Mouse (Mus musculus) hindbrain, embryonic 11.5 days (tissue): ENCODE measurements around the gene Dnah7a. TPM values are rescaled to one million over a fixed set of nuclear protein-coding genes. Genes with fewer than 3 reads are reported as not detected.
A peak's percentile ranks its signal among the peaks of the same experiment; 100 is the strongest.
"Not testable (repeated sequence)": the region's sequence is repeated elsewhere in the genome, so short reads cannot be mapped to it uniquely, and the experiment has no call there.

Experiments used
- ATAC-seq: fragments of 200-750 bp; cut with Nextera tagmentation; 2 replicates; pipeline ENCODE4 v1.8.0; 2017; ENCODE audit warnings: mild to moderate bottlenecking, moderate TSS enrichment, moderate library complexity; ENCODE audit not compliant: low FRiP score
- DNase-seq: peaks from one replicate; pipeline ENCODE4 v3.0.0-alpha.2; 2015; ENCODE audit warnings: low spot score
- H3K27ac ChIP-seq: fragments of 300-500 bp; sonication (generic); 2 replicates; pipeline ENCODE4 v1.5.1; 2014; ENCODE audit warnings: mild to moderate bottlenecking, low read depth, low read length
- H3K27me3 ChIP-seq: fragments of 300-500 bp; sonication (generic); 2 replicates; pipeline ENCODE4 v1.6.1; 2014; ENCODE audit warnings: mild to moderate bottlenecking, low read length, moderate library complexity, mixed read lengths; ENCODE audit not compliant: control insufficient read depth, insufficient read depth
- H3K36me3 ChIP-seq: fragments of 300-500 bp; sonication (generic); 2 replicates; pipeline ENCODE4 v1.6.1; 2014; ENCODE audit warnings: mild to moderate bottlenecking, low read length, moderate library complexity, mixed read lengths; ENCODE audit not compliant: control insufficient read depth, insufficient read depth
- H3K4me1 ChIP-seq: fragments of 300-500 bp; sonication (generic); replicated peaks from 2 replicates; pipeline ENCODE4 v1.6.1; 2014; ENCODE audit warnings: low read length, mixed read lengths; ENCODE audit not compliant: control insufficient read depth, insufficient read depth
- H3K4me2 ChIP-seq: fragments of 300-500 bp; sonication (generic); replicated peaks from 2 replicates; pipeline ENCODE4 v1.6.1; 2014; ENCODE audit warnings: mild to moderate bottlenecking, low read depth, low read length
- H3K4me3 ChIP-seq: fragments of 300-500 bp; sonication (generic); 2 replicates; pipeline ENCODE4 v1.5.1; 2014; ENCODE audit warnings: low read depth, low read length
- H3K9ac ChIP-seq: fragments of 300-500 bp; sonication (generic); 2 replicates; pipeline ENCODE4 v1.6.1; 2014; ENCODE audit warnings: low read depth, low read length
- H3K9me3 ChIP-seq: fragments of 300-500 bp; sonication (generic); 2 replicates; pipeline ENCODE4 v1.6.1; 2016; ENCODE audit warnings: low read length; ENCODE audit not compliant: control insufficient read depth
- WGBS: fragments of 180-500 bp; shearing (Covaris S2); extraction: QIAGEN DNeasy Blood & Tissue Kit; methylation state at CpG from one replicate; pipeline ENCODE4 v1.1.7; 2014; 5-methylcytosine and 5-hydroxymethylcytosine counted together
- polyA plus RNA-seq: library from polyadenylated mRNA; unstranded; fragments of >200 nt; fragmentation: Nextera tagmentation; extraction: Ambion mirVana; gene quantifications from 2 replicates; pipeline ENCODE4 v1.2.1, GENCODE M21; 2014

The Dnah7a gene
- 8.5 and 12.2 TPM in 2 replicates for polyA plus RNA-seq

GRCm38 (mm10) chr1:53706431-53707361 is at the start of gene Dnah7a:
Gene Dnah7a, minus strand, starts transcription at chr1:53706784.
- H3K4me1 ChIP-seq, result no peaks in the 10 kb centered on the region
- peak within 1 kb of the TSS; percentile 43 for H3K4me3 ChIP-seq
- peak; percentile 88 for ATAC-seq
- no peaks in the 10 kb centered on the region for H3K9me3 ChIP-seq
- peak within 1 kb of the TSS; percentile 61 for H3K4me2 ChIP-seq
- H3K27ac ChIP-seq, result peak within 1 kb of the TSS; percentile 59; the same call in 1 of the 2 replicates
- peak; percentile 82 for DNase-seq
- no peaks in the 10 kb centered on the region for H3K36me3 ChIP-seq
- H3K9ac ChIP-seq, result peak within 1 kb of the TSS; percentile 57
- WGBS, result 17% methylated on average over 42 of the region's 42 CpGs
- H3K27me3 ChIP-seq, result no peaks in the 10 kb centered on the region

- not testable (repeated sequence) for H3K9me3 ChIP-seq, H3K4me3 ChIP-seq, H3K36me3 ChIP-seq, DNase-seq, H3K4me2 ChIP-seq, H3K27me3 ChIP-seq, ATAC-seq, H3K9ac ChIP-seq, H3K4me1 ChIP-seq, H3K27ac ChIP-seq
- 91% methylated on average over 2 of the region's 2 CpGs for WGBS
Measured at GRCm38 (mm10) chr1:53753501-53753900, 46.9 kb upstream of the Dnah7a start.

- H3K36me3 ChIP-seq, result no peaks in the 10 kb centered on the region
- H3K27ac ChIP-seq, result no peak overlapping the region
- H3K4me3 ChIP-seq, result no peak overlapping the region
- ATAC-seq (no peak), DNase-seq (no peak)
- H3K9ac ChIP-seq, result no peak overlapping the region
- H3K4me2 ChIP-seq, result no peak overlapping the region
- H3K9me3 ChIP-seq, result no peaks in the 10 kb centered on the region
- 85% methylated on average over 1 of the region's 1 CpGs for WGBS
- H3K4me1 ChIP-seq, result no peaks in the 10 kb centered on the region
- no peaks in the 10 kb centered on the region for H3K27me3 ChIP-seq
Measured at GRCm38 (mm10) chr1:53751144-53751543, 44.6 kb upstream of the Dnah7a start.

GRCm38 (mm10) chr1:53750697-53751096 is 44.1 kb upstream of the Dnah7a start:
- H3K27me3 ChIP-seq, H3K9ac ChIP-seq, ATAC-seq, H3K4me3 ChIP-seq, H3K4me2 ChIP-seq, H3K27ac ChIP-seq, H3K36me3 ChIP-seq, H3K9me3 ChIP-seq, DNase-seq, H3K4me1 ChIP-seq: not testable (repeated sequence)
- WGBS, result 85% methylated on average over 7 of the region's 7 CpGs

GRCm38 (mm10) chr1:53749881-53750385 is 43.3 kb upstream of the Dnah7a start:
- not testable (repeated sequence) for H3K36me3 ChIP-seq, H3K27me3 ChIP-seq, H3K27ac ChIP-seq, H3K4me2 ChIP-seq, H3K4me1 ChIP-seq, DNase-seq, ATAC-seq, H3K4me3 ChIP-seq, H3K9me3 ChIP-seq, H3K9ac ChIP-seq
- WGBS, result 64% methylated on average over 1 of the region's 1 CpGs

- Histone ChIP-seq H3K27ac (no peak overlapping the region), H3K4me2 (no peak overlapping the region), H3K9me3 (no peaks in the 10 kb centered on the region), H3K36me3 (no peaks in the 10 kb centered on the region), H3K4me1 (no peaks in the 10 kb centered on the region), H3K27me3 (no peaks in the 10 kb centered on the region), H3K4me3 (no peak overlapping the region), H3K9ac (no peak overlapping the region)
- no peak for DNase-seq
- WGBS, result 21% methylated on average over 8 of the region's 11 CpGs
- ATAC-seq, result no peak
Measured at GRCm38 (mm10) chr1:53748571-53748970, 42.0 kb upstream of the Dnah7a start.

GRCm38 (mm10) chr1:53746001-53746400 is 39.4 kb upstream of the Dnah7a start:
- no peak overlapping the region for H3K4me2 ChIP-seq
- WGBS, result 67% methylated on average over 5 of the region's 5 CpGs
- DNase-seq (no peak), ATAC-seq (no peak)
- H3K4me1 ChIP-seq, result no peaks in the 10 kb centered on the region
- H3K36me3 ChIP-seq, result no peaks in the 10 kb centered on the region
- no peak overlapping the region for H3K9ac ChIP-seq
- H3K9me3 ChIP-seq, result no peaks in the 10 kb centered on the region
- no peak overlapping the region for H3K27ac ChIP-seq
- H3K27me3 ChIP-seq, result no peaks in the 10 kb centered on the region
- no peak overlapping the region for H3K4me3 ChIP-seq

GRCm38 (mm10) chr1:53741742-53742458 is 35.3 kb upstream of the Dnah7a start:
- Histone ChIP-seq H3K9me3 (no peaks in the 10 kb centered on the region), H3K36me3 (no peaks in the 10 kb centered on the region), H3K4me1 (no peaks in the 10 kb centered on the region), H3K4me2 (no peak overlapping the region), H3K4me3 (no peak overlapping the region), H3K27ac (no peak overlapping the region), H3K27me3 (no peaks in the 10 kb centered on the region), H3K9ac (no peak overlapping the region)
- DNase-seq (no peak), ATAC-seq (no peak)
- 91% methylated on average over 3 of the region's 3 CpGs for WGBS
